8 mouse cellular contexts compared by ENCODE assay signal in the genomic region with DNA sequence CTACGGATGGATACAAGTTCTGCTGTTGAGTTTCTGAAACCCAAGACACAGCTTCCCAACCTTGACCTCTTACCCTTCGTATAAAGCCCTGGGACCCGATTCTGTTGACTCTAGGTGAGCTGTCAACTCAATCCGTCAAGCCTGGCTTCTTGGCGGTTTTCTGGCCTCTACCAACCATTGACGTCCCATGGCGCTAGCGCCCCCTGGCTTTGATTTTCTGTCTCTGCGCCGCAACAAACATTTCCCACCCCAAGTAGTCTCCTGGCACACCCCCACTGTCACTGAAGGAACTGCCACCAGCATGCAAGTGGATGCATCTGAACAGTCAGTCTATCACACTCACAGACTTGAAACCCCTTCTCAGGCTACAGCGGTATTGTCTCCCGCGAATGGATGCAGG. TPM values are rescaled to one million over a fixed set of nuclear protein-coding genes. Genes with fewer than 3 reads are reported as not detected.
DNase-seq lines count a peak whose midpoint lies in the region; ATAC-seq and TF ChIP-seq lines count a peak whose summit lies in the region.

No protein-coding gene starts in this region.

- 17% methylated on average over 13 of the region's 13 CpGs for WGBS in heart, adult 2 months
- WGBS in kidney, adult 2 months = 14% methylated on average over 13 of the region's 13 CpGs
- 10% methylated on average over 13 of the region's 13 CpGs for WGBS in liver, embryonic 16.5 days (ENCODE audit: insufficient replicate concordance)
- WGBS in neural tube, embryonic 11.5 days = 9% methylated on average over 13 of the region's 13 CpGs

- H3K4me3 ChIP-seq in heart, adult 2 months = no peak overlapping the region
- no peak overlapping the region for H3K4me3 ChIP-seq in kidney, adult 2 months (ENCODE audit: insufficient read depth, low read depth, low read length)
- no peak overlapping the region; the same call in 1 of the 2 replicates for H3K4me3 ChIP-seq in liver, embryonic 16.5 days (ENCODE audit: low read depth, low read length)
- no peak overlapping the region for H3K4me3 ChIP-seq in neural tube, embryonic 11.5 days (ENCODE audit: low read depth, low read length)

- TF ChIP-seq CTCF in heart, adult 2 months (IDR thresholded peaks at IDR 0.05) = peak; percentile 69
- peak; percentile 54 for TF ChIP-seq CTCF in kidney, adult 2 months (conservative IDR thresholded peaks at IDR 0.05; ENCODE audit: insufficient read depth, insufficient read length, low read depth, low read length)

- H3K27ac ChIP-seq in heart, adult 2 months = no peak overlapping the region
- H3K27ac ChIP-seq in kidney, adult 2 months (ENCODE audit: insufficient read depth, low read depth, low read length) = no peak overlapping the region
- no peak overlapping the region for H3K27ac ChIP-seq in liver, embryonic 16.5 days (ENCODE audit: low read length)
- H3K27ac ChIP-seq in neural tube, embryonic 11.5 days (ENCODE audit: low read depth, low read length) = no peak overlapping the region

- peak overlapping the region; percentile 81; the same call in 1 of the 2 replicates for H3K4me2 ChIP-seq in liver, embryonic 16.5 days (ENCODE audit: low read depth, low read length)
- H3K4me2 ChIP-seq in neural tube, embryonic 11.5 days (ENCODE audit: low read depth) = peak overlapping the region; percentile 86

- no peaks in the 10 kb centered on the region for H3K36me3 ChIP-seq in heart, adult 2 months (ENCODE audit: control insufficient read depth, insufficient read depth, low read length)
- no peaks in the 10 kb centered on the region for H3K36me3 ChIP-seq in kidney, adult 2 months (ENCODE audit: control insufficient read depth, insufficient read depth, low read length)
- H3K36me3 ChIP-seq in liver, embryonic 16.5 days (ENCODE audit: control insufficient read depth, insufficient read depth) = no peaks in the 10 kb centered on the region
- no peaks in the 10 kb centered on the region for H3K36me3 ChIP-seq in neural tube, embryonic 11.5 days (ENCODE audit: control insufficient read depth, insufficient read depth, low read length)

- no peaks in the 10 kb centered on the region for H3K27me3 ChIP-seq in heart, adult 2 months (ENCODE audit: control insufficient read depth, insufficient read depth, low read length)
- no peaks in the 10 kb centered on the region for H3K27me3 ChIP-seq in kidney, adult 2 months (replicated peaks; ENCODE audit: control insufficient read depth, insufficient read depth, low read length)
- H3K27me3 ChIP-seq in liver, embryonic 16.5 days (ENCODE audit: control insufficient read depth, insufficient read depth, low read depth, low read length) = peaks cover 39% of the 10 kb centered on the region
- peaks cover 11% of the 10 kb centered on the region for H3K27me3 ChIP-seq in neural tube, embryonic 11.5 days (ENCODE audit: control insufficient read depth, insufficient read depth, low read length)

- no peaks in the 10 kb centered on the region for H3K9me3 ChIP-seq in liver, embryonic 16.5 days (replicated peaks; ENCODE audit: control insufficient read depth, low read length)
- no peaks in the 10 kb centered on the region for H3K9me3 ChIP-seq in neural tube, embryonic 11.5 days (ENCODE audit: control insufficient read depth, low read length)

- no peak for TF ChIP-seq POLR2A in heart, adult 2 months (IDR thresholded peaks at IDR 0.05; ENCODE audit: insufficient read depth, low read depth, low read length)
- TF ChIP-seq POLR2A in kidney, adult 2 months (IDR thresholded peaks at IDR 0.05; ENCODE audit: low read depth, low read length) = no peak

- peaks cover 6% of the 10 kb centered on the region; the same call in 1 of the 2 replicates for H3K4me1 ChIP-seq in heart, adult 2 months (ENCODE audit: control insufficient read depth, insufficient read depth, low read length)
- peaks cover 8% of the 10 kb centered on the region; the same call in 1 of the 2 replicates for H3K4me1 ChIP-seq in kidney, adult 2 months (ENCODE audit: control insufficient read depth, insufficient read depth, low read length)
- H3K4me1 ChIP-seq in liver, embryonic 16.5 days (ENCODE audit: control insufficient read depth, low read depth, low read length) = peaks cover 21% of the 10 kb centered on the region
- H3K4me1 ChIP-seq in neural tube, embryonic 11.5 days (ENCODE audit: control insufficient read depth, insufficient read depth, low read length) = peaks cover 11% of the 10 kb centered on the region

- intact Hi-C loops in heart, adult 2 months (cut with DNase I) = no loop called here

- ATAC-seq in liver, embryonic 16.5 days (ENCODE audit: low read depth) = no peak
- no peak for ATAC-seq in neural tube, embryonic 11.5 days (ENCODE audit: insufficient read depth, low FRiP score, low TSS enrichment)
- no peak for ATAC-seq in inflammation-experienced regulatory T-cells, adult 6 months

- DNase-seq in 416B (ENCODE audit: low read depth) (peak; percentile 56), NIH3T3 (ENCODE audit: low read depth) (peak; percentile 33)
- peak; percentile 65 to 76 for DNase-seq in cerebellum, postnatal 25 days
- peak; percentile 56 to 59 for DNase-seq in heart, adult 2 months
- DNase-seq in kidney, adult 2 months = peak; percentile 78
- peak; percentile 62 for DNase-seq in neural tube, embryonic 11.5 days (ENCODE audit: low spot score)

- H3K9ac ChIP-seq in heart, adult 2 months (ENCODE audit: low read depth, low read length) = no peak overlapping the region
- no peak overlapping the region for H3K9ac ChIP-seq in liver, embryonic 16.5 days (ENCODE audit: low read depth, low read length)
- peak overlapping the region; percentile 75; the same call in 1 of the 2 replicates for H3K9ac ChIP-seq in neural tube, embryonic 11.5 days (ENCODE audit: low read length)

- TF ChIP-seq EP300 in heart, adult 2 months (IDR thresholded peaks at IDR 0.05; ENCODE audit: insufficient read depth, low read depth, low read length) = no peak

- H3K79me2 ChIP-seq in heart, adult 2 months (replicated peaks; ENCODE audit: control insufficient read depth, insufficient read depth, low read length) = no peaks in the 10 kb centered on the region

RNA-seq across cellular contexts. Expression of a gene that starts 3.3 kb away (rescaled TPM):
- total RNA-seq in heart, adult 2 months (2021) = 10 to 100 TPM; 11.6 to 12.0 TPM
- 7.6 and 11.0 TPM in 2 replicates for polyA plus RNA-seq in heart, adult 2 months (2012; rRNA removed)
- 23.1 and 26.8 TPM in 2 replicates for polyA plus RNA-seq in kidney, adult 2 months (2012; rRNA removed)
- polyA plus RNA-seq in liver, embryonic 16.5 days (2015; fragmentation: Nextera tagmentation; extraction: Ambion mirVana) = 1.6 and 1.8 TPM in 2 replicates
- polyA plus RNA-seq in neural tube, embryonic 11.5 days (2014; fragmentation: Nextera tagmentation; extraction: Ambion mirVana) = 7.1 and 9.6 TPM in 2 replicates
- polyA plus RNA-seq in inflammation-experienced regulatory T-cells, adult 6 months (2017; shearing (Covaris generic)) = not detected

RNA-seq across cellular contexts. Expression of a gene that starts 11.0 kb away (rescaled TPM):
- not detected for total RNA-seq in heart, adult 2 months (2021)
- polyA plus RNA-seq in heart, adult 2 months (2012; rRNA removed) = 0.94 and 3.2 TPM in 2 replicates
- polyA plus RNA-seq in kidney, adult 2 months (2012; rRNA removed) = 0.11 and 0.42 TPM in 2 replicates
- not detected in 2 replicates for polyA plus RNA-seq in liver, embryonic 16.5 days (2015; fragmentation: Nextera tagmentation; extraction: Ambion mirVana)
- polyA plus RNA-seq in neural tube, embryonic 11.5 days (2014; fragmentation: Nextera tagmentation; extraction: Ambion mirVana) = 2.5 and 3.4 TPM in 2 replicates
- polyA plus RNA-seq in inflammation-experienced regulatory T-cells, adult 6 months (2017; shearing (Covaris generic)) = not detected

RNA-seq across cellular contexts. Expression of a gene that starts 41.2 kb away (rescaled TPM):
- total RNA-seq in heart, adult 2 months (2021) = 10 to 100 TPM; 27.5 to 30.8 TPM
- polyA plus RNA-seq in heart, adult 2 months (2012; rRNA removed) = 28.9 and 41.9 TPM in 2 replicates
- 28.1 and 34.9 TPM in 2 replicates for polyA plus RNA-seq in kidney, adult 2 months (2012; rRNA removed)
- 16.9 and 20.5 TPM in 2 replicates for polyA plus RNA-seq in liver, embryonic 16.5 days (2015; fragmentation: Nextera tagmentation; extraction: Ambion mirVana)
- 57.2 and 62.9 TPM in 2 replicates for polyA plus RNA-seq in neural tube, embryonic 11.5 days (2014; fragmentation: Nextera tagmentation; extraction: Ambion mirVana)
- polyA plus RNA-seq in inflammation-experienced regulatory T-cells, adult 6 months (2017; shearing (Covaris generic)) = 10 to 100 TPM; 15.3 to 22.1 (median 17.8) TPM

RNA-seq across cellular contexts. Expression of a gene that starts 41.5 kb away (rescaled TPM):
- total RNA-seq in heart, adult 2 months (2021) = under 1 TPM; 0.10 to 0.70 TPM
- 0.29 and 0.41 TPM in 2 replicates for polyA plus RNA-seq in heart, adult 2 months (2012; rRNA removed)
- 0.44 and 0.67 TPM in 2 replicates for polyA plus RNA-seq in kidney, adult 2 months (2012; rRNA removed)
- 4.9 and 5.0 TPM in 2 replicates for polyA plus RNA-seq in liver, embryonic 16.5 days (2015; fragmentation: Nextera tagmentation; extraction: Ambion mirVana)
- 8.5 and 9.2 TPM in 2 replicates for polyA plus RNA-seq in neural tube, embryonic 11.5 days (2014; fragmentation: Nextera tagmentation; extraction: Ambion mirVana)
- polyA plus RNA-seq in inflammation-experienced regulatory T-cells, adult 6 months (2017; shearing (Covaris generic)) = 1 to 10 TPM; 1.2 to 4.7 (median 1.5) TPM
